20 mouse cellular contexts compared by ENCODE assay signal in the genomic region with DNA sequence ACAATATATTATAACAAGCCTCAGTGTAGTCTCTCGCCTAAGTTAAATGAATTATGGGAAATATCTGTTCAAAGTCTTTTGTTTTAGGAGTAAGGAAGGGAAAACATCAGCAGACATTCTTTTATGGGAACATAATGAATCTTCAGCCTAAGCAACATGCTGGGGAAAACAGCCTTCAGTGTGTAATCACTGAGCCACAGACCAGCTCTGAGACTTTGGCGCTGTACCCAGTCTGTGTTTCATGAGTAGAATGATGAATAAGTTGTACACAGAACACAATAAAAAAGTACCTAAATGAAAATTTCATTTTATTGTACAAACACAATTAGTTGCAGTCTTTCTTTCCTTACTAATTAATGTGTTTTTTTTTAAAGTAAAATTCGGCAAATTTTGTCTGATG.
"Had no signal": no experiment of that assay in that cellular context is flagged by ENCODE, and none has a peak within 500 bp of the region (broad histone marks: within the 10 kb centered on the region; RNA-seq: fewer than 3 reads in every experiment).

No protein-coding gene starts in this region.

- H3K27me3 ChIP-seq: liver, embryonic 15.5 days; lung, embryonic 15.5 days; midbrain, embryonic 13.5 days; neural tube, embryonic 13.5 days; neural tube, embryonic 15.5 days had no signal

- H3K9ac ChIP-seq: liver, embryonic 15.5 days; liver, postnatal 0 days; lung, embryonic 15.5 days; midbrain, embryonic 13.5 days; neural tube, embryonic 13.5 days; neural tube, embryonic 15.5 days had no signal

- H3K4me3 ChIP-seq: liver, embryonic 15.5 days; lung, embryonic 15.5 days; midbrain, embryonic 13.5 days; myocyte; neural tube, embryonic 13.5 days; neural tube, embryonic 15.5 days had no signal

- H3K36me3 ChIP-seq: liver, embryonic 15.5 days; lung, embryonic 15.5 days; midbrain, embryonic 13.5 days; neural tube, embryonic 13.5 days; neural tube, embryonic 15.5 days had no signal

- H3K9me3 ChIP-seq: liver, embryonic 15.5 days; lung, embryonic 15.5 days; midbrain, embryonic 13.5 days; neural tube, embryonic 13.5 days; neural tube, embryonic 15.5 days had no signal

- ATAC-seq: liver, postnatal 0 days; lung, postnatal 0 days; midbrain, embryonic 13.5 days had no signal

- H3K4me2 ChIP-seq: liver, embryonic 15.5 days; lung, embryonic 15.5 days; midbrain, embryonic 11.5 days; midbrain, embryonic 13.5 days; neural tube, embryonic 13.5 days; neural tube, embryonic 15.5 days had no signal

- DNase-seq: liver, postnatal 0 days; lung, adult 2 months; lung, postnatal 14 days; lung, postnatal 36 days; retina, postnatal 1 day; right cerebral cortex, adult 18-20 months; right cerebral cortex, postnatal 25 days; right cerebral cortex, postnatal 4 days; spleen, adult 18-20 months; thymus, adult 18-20 months; thymus, postnatal 14 days; thymus, postnatal 36 days had no signal

- H3K27ac ChIP-seq: liver, embryonic 15.5 days; lung, embryonic 15.5 days; midbrain, embryonic 13.5 days; neural tube, embryonic 13.5 days; neural tube, embryonic 15.5 days had no signal

- H3K4me1 ChIP-seq: liver, embryonic 15.5 days; lung, embryonic 15.5 days; midbrain, embryonic 13.5 days; neural tube, embryonic 13.5 days; neural tube, embryonic 15.5 days had no signal
